Mouse (Mus musculus) urinary bladder, postnatal 4 days (tissue): Measurements from ENCODE around the gene Htr2b.

ENCODE experiments used
- DNase-seq, 2 experiments: peaks; one replicate each; pipeline ENCODE4 v3.0.0; 2021 to 2022; ENCODE audit warnings: low spot score in 2 of 2

Htr2b gene

DNA sequence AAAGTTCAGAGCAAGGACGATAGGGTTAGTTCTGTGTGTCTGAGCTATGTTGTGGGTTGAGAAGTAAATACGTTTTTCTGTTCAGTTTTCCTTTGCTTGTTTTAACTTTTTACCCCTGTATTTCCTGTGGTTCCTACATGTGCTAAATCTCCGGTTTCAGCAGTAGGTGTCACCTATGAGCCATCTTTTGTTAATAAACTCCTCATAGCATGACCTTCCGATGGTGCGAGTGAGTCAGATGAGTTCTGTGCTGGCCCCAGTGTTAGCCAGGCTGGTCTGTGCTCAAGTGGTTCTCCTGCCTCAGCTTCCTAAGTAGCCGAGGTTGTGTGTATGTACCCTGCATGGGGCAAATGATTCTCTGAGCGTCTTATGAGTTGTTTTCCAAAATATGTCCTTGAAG lies 17.4 kb downstream of the Htr2b start:
- DNase-seq = no peak

DNA sequence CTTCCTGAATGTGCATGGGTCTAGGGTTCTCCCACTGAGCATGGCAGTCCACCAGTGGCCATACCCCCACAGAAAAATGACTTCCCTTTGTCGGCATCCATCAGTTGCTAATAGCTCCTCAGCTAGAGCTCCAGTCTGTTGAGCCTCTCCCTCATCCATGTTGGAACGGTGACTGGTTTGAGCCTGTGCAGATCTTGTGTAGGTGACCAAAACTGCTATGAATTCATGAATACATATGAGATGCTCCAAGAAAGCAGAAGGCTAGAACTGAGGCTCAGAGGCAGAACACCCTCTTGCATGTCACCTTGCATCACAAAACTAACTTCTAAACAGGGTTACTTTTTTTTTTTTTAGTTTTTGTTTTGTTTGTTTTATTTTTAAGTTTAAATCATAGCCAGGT lies 35.2 kb downstream of the Htr2b start:
- no peak for DNase-seq

DNA sequence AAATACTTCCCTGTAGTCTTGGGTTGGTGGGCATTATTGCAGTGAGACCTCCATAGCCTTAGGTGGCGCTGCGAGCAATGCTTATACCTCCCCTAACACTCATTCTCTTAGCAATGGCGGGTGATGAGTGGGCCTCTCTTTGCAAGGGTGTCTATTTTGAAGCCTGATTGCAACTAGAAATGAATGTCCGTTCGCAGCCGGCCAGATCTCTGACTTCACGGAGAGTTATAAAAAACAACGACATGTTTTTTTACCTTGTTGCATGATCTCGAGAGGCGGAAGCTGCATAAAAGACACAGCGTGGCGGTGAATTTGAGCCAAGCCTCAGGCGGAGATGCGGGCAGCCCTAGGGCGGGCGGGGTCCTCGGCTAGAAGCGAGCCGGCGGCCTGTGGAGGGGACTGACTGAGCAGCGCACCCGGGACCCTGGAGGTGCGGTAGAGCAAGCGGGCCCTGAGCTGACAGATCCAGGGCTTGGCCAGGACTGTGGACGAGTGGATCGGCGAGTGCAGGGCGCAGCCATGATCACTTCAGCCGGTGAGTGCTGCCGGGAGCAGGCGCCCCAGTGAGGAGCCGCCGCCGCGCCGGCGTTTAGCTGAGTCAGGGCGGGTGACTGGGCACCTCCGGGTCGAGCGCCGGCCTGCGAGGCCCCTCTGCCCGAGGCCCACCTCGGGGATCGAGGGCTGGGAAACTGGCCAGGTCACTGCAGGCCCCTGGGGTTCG lies 47.3 kb downstream of the Htr2b start, which contains the start of gene Psmd1:
Psmd1 (plus strand) TSS at position 117 of the 721 bp plus-strand sequence.
- peak; percentile 80 to 83 for DNase-seq

DNA sequence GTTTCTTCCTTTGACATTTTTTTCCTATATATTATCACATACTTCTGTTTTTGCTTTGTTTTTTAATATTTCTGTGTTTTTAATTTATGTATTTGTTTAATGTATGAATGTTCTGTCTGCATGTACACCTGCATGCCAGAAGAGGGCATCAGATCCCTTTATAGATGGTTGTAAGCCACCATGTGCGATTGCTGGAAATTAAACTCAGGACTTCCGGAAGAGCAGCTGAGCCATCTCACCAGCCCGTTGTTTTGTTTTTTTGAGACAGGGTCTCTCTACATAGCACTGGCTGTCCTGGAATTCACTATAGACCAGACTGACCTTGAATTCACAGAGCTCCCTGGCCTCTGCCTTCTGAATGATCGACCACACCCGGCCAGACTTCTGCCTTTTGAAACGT lies 49.2 kb downstream of the Htr2b start:
- DNase-seq = no peak

DNA sequence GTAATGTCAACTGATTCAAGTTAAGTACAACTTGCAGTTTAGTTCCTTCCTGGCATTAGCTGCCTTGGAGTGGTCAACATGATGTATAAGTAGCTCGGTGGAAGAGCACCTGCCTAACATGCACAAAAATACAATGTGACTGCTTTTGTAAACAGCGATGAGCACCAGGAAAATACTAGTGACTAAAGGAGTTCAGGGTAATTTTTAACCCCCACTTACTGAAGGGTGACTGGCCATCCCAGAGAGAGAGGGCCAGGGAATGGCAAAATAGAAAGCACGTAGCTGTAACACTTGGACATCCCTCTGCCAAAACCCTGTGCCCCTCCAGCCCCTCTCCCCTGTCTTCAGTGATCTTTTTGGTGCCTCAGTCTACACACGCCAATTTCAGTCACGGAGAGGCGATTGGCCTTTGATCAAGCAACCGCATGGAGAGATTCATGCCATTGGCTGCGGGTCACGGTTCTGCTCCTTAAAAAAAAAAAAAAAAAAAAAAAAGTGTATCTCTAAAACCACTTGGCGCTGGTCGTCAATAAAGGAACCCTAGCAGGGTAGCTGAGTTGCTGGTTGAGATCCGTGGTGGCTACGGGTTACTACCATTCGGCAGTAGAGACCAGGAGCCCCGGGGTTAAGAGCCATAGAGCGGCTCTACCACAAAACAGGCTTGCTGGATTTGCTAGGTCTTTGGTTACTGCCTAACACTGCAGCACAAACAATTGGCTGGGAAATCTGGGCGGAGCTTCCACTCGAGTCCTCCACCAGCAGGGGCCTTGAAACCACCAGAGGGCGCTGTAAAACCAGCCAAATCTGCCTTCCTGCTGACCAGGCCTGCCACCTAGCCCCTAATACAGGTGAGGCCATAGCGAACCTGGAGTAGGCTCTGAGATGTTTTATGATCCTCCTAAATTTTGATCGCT lies 52.7 kb downstream of the Htr2b start:
- DNase-seq = peak; percentile 81 to 93

DNA sequence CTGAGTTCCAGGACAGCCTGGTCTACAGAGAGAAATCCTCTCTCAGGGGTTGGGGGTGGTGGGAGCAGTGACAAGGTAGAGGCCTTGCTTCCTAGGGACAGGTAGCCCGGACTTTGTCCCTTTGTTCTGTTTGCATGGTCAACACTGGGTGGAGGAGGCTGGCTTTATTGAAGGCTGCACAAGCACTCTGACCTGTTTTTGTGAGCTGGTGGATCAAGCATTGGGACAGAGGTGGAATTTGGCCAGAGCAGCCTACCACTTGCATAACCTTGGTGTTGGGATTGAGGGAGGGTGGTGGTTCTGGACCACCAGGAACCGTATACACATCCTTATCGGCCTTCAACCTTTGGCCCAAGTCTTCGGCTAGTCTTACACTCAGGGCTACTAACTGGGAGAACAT lies 55.5 kb downstream of the Htr2b start:
- DNase-seq = no peak

DNA sequence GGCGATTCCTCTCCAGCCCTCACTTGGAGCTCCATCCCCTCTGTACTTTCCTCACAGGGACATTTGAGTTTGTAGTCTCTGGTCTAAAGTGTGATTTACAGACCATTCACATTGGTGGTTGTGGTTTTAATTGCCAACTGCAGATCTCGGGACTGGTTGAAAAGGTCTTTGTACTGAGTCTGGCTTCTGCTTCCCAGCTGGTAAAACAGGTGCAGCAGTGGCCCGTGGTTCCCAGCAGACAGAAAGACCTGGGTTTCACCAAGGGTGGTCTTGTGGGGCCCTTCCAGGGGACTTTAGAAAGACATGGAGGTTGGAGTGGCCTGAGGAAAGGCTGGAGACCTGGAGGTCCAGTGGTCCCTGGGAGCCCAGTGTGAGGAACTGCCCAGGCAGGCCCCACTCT lies 56.8 kb downstream of the Htr2b start:
- no peak for DNase-seq

DNA sequence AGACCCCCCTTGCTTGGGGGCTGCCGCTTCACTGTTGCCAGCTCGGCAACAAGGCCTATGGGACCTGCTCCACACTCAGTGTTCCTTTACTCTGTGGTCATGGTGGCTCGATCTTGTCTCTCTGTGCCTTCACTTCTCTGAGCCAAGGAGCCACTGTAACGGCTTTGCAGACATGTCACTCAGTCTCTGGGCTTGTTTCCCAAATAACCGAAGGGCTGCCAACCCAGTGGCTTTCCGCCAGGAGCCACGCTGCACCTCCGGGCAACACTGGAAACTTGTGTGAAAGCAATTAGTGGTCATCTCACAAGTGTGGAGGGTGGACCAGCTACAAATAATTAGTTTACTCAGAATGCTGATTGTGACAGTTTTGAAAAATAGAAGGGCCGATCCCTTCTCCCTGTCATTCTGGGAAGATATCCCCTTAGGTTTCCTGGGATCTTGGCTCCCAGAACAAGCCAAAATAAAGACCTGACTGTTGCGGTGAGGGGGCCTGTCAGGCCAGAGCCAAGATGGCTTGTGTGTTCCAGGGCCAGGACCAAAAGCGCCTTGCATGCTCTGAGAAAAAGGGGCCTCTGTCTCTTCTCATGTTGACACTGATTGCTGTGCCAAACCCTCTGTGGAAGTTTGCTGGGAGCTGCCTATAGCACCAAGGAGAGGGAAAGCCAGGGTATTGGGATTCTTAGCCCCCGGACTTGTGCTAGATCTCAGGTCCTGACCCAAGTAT lies 58.4 kb downstream of the Htr2b start:
- DNase-seq = no peak
